Mouse (Mus musculus) heart, adult 2 months (tissue): Measurements from ENCODE around the gene Pou3f3.

Experiments used
- CTCF ChIP-seq: fragments of 200-600 bp; IDR thresholded peaks from 2 replicates; pipeline ENCODE4 v1.8.1; 2022; ENCODE audit warnings: antibody characterized with exemption, mild to moderate bottlenecking, moderate library complexity
- EP300 ChIP-seq: fragments of 200-500 bp; IDR thresholded peaks from 2 replicates; pipeline ENCODE4 v1.6.1; 2011; ENCODE audit warnings: low read depth, low read length, control low read depth; ENCODE audit not compliant: insufficient read depth
- POLR2A ChIP-seq: fragments of 200-500 bp; IDR thresholded peaks from 2 replicates; pipeline ENCODE4 v1.6.1; 2011; ENCODE audit warnings: mild to moderate bottlenecking, low read depth, low read length, control low read depth; ENCODE audit not compliant: insufficient read depth

DNA sequence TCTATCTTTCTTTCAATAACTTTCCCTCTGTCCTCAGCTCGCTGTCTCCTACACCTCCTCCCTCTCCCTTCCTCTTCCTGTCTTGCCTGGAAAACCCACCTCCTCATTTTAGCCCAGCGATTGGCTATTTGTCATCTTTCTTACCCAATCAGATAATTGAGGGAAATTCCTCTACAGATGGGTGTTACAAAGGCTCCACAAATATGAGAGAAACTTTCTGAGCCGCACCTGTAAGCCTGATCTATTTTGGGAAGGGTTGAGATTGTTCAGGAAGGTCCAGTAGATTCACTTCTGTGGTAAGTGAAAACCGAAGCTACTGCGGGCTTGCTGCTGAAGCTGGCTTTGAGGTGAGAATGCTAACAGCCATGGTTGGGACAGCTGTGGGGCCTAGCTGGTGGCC lies 31.6 kb downstream of the Pou3f3 start:
- TF ChIP-seq CTCF, result no peak
- TF ChIP-seq POLR2A, result no peak
- TF ChIP-seq EP300, result no peak
